20 mouse cellular contexts compared by ENCODE assay signal in genomic region chr8:86350128-86350527, GRCm38 (mm10).
DNase-seq lines count a peak whose midpoint lies in the region; ATAC-seq and TF ChIP-seq lines count a peak whose summit lies in the region.
"Had no signal": no experiment of that assay in that cellular context is flagged by ENCODE, and none has a peak within 500 bp of the region (broad histone marks: within the 10 kb centered on the region; RNA-seq: fewer than 3 reads in every experiment).

No protein-coding gene starts in this region.

- TF ChIP-seq POLR2A in myocyte (IDR thresholded peaks at IDR 0.05; ENCODE audit: insufficient read length, low read depth): no peak

- H3K9ac ChIP-seq in forebrain, embryonic 14.5 days (ENCODE audit: low read length): no peak overlapping the region
- H3K9ac ChIP-seq: embryonic facial prominence, embryonic 12.5 days; heart, embryonic 15.5 days; hindbrain, embryonic 14.5 days; intestine, embryonic 15.5 days had no signal

- H3K9me3 ChIP-seq in forebrain, embryonic 14.5 days (replicated peaks; ENCODE audit: control insufficient read depth, low read length): peaks cover 6% of the 10 kb centered on the region; the same call in 1 of the 2 replicates
- H3K9me3 ChIP-seq: embryonic facial prominence, embryonic 12.5 days; heart, embryonic 15.5 days; intestine, embryonic 15.5 days had no signal

- no peaks in the 10 kb centered on the region for H3K4me1 ChIP-seq in forebrain, embryonic 14.5 days (ENCODE audit: control insufficient read depth, insufficient read depth, low read length)
- H3K4me1 ChIP-seq: embryonic facial prominence, embryonic 12.5 days; heart, embryonic 15.5 days; intestine, embryonic 15.5 days had no signal

- no peaks in the 10 kb centered on the region for H3K36me3 ChIP-seq in myocyte (ENCODE audit: control insufficient read depth, insufficient read depth)
- no peaks in the 10 kb centered on the region for H3K36me3 ChIP-seq in forebrain, embryonic 14.5 days (ENCODE audit: control insufficient read depth, insufficient read depth, low read length)
- H3K36me3 ChIP-seq: embryonic facial prominence, embryonic 12.5 days; heart, embryonic 15.5 days; intestine, embryonic 15.5 days had no signal

- H3K27me3 ChIP-seq in myocyte (ENCODE audit: control insufficient read depth, insufficient read depth, insufficient read length): no peaks in the 10 kb centered on the region
- H3K27me3 ChIP-seq in forebrain, embryonic 14.5 days (replicated peaks; ENCODE audit: control insufficient read depth, insufficient read depth, low read length): no peaks in the 10 kb centered on the region
- H3K27me3 ChIP-seq: embryonic facial prominence, embryonic 12.5 days; heart, embryonic 15.5 days; intestine, embryonic 15.5 days had no signal

- H3K4me3 ChIP-seq in myocyte: no peak overlapping the region
- H3K4me3 ChIP-seq in forebrain, embryonic 14.5 days (ENCODE audit: low read depth, low read length): no peak overlapping the region
- H3K4me3 ChIP-seq: embryonic facial prominence, embryonic 12.5 days; heart, adult 2 months; heart, embryonic 15.5 days; intestine, embryonic 15.5 days had no signal

- DNase-seq in adrenal gland, adult 2 months: peak; percentile 44
- DNase-seq in adrenal gland, postnatal 25 days: no peak
- peak; percentile 45 for DNase-seq in right cerebral cortex, adult 18-20 months
- no peak for DNase-seq in right cerebral cortex, postnatal 10 days (ENCODE audit: low spot score in 2 of 2)
- DNase-seq in Muller cell, postnatal 12 days (ENCODE audit: inconsistent ontology term): peak; percentile 91
- no peak for DNase-seq in forebrain, embryonic 14.5 days (ENCODE audit: low spot score)
- DNase-seq in thymus, postnatal 14 days: no peak
- DNase-seq: adrenal gland, adult 8-10 months; cerebellum, adult 11-12 months; cerebellum, adult 9-10 months; cerebellum, postnatal 25 days; gastrocnemius, postnatal 14 days; heart, adult 2 months; heart, postnatal 14 days had no signal

- H3K4me2 ChIP-seq in myocyte (ENCODE audit: low read depth): peak overlapping the region; percentile 18
- H3K4me2 ChIP-seq in forebrain, embryonic 14.5 days (ENCODE audit: low read length): no peak overlapping the region
- H3K4me2 ChIP-seq: embryonic facial prominence, embryonic 12.5 days; heart, embryonic 11.5 days; heart, embryonic 15.5 days; hindbrain, embryonic 14.5 days; intestine, embryonic 15.5 days had no signal

- WGBS in forebrain, embryonic 14.5 days: 72% methylated on average over 2 of the region's 2 CpGs

- no peaks in the 10 kb centered on the region for H3K79me2 ChIP-seq in myocyte (ENCODE audit: control insufficient read depth, insufficient read depth)

- H3ac ChIP-seq in myocyte (ENCODE audit: control insufficient read depth, insufficient read length): no peak overlapping the region

- ATAC-seq in forebrain, embryonic 14.5 days: no peak
- ATAC-seq: intestine, embryonic 15.5 days had no signal

- no peak overlapping the region for H3K27ac ChIP-seq in forebrain, embryonic 14.5 days (ENCODE audit: low read depth, low read length)
- H3K27ac ChIP-seq: embryonic facial prominence, embryonic 12.5 days; heart, adult 2 months; heart, embryonic 15.5 days; hindbrain, embryonic 14.5 days; intestine, embryonic 15.5 days had no signal

TF ChIP-seq in myocyte, 11 proteins besides CTCF, POLR2A, EP300 and RAD21:
- TF ChIP-seq CEBPB (IDR thresholded peaks at IDR 0.05; ENCODE audit: insufficient read depth, poor library complexity, severe bottlenecking) (0 out of 2 replicates have a peak, but pooled peaks have one; percentile 8), POLR2AphosphoS2 (IDR thresholded peaks at IDR 0.05; ENCODE audit: insufficient read length, low read depth) (no peak)

Comparison
In these comparisons a context has a peak if more than half of its experiments do, and no peak if none do; other contexts are left out.
1. DNase-seq: peak in adrenal gland, adult 2 months (single experiment), right cerebral cortex, adult 18-20 months (single experiment) and Muller cell, postnatal 12 days (single experiment); none in adrenal gland, postnatal 25 days (single experiment), right cerebral cortex, postnatal 10 days (0 of 2), forebrain, embryonic 14.5 days (single experiment) and thymus, postnatal 14 days (single experiment).